Mouse (Mus musculus): Measurements from ENCODE around the gene Sorcs1. TPM values are rescaled to one million over a fixed set of nuclear protein-coding genes. Genes with fewer than 3 reads are reported as not detected.

Sorcs1 gene
- total and polyA plus RNA-seq, 2 experiments from 2014 or later: 15.7 to 26.7 TPM

DNA sequence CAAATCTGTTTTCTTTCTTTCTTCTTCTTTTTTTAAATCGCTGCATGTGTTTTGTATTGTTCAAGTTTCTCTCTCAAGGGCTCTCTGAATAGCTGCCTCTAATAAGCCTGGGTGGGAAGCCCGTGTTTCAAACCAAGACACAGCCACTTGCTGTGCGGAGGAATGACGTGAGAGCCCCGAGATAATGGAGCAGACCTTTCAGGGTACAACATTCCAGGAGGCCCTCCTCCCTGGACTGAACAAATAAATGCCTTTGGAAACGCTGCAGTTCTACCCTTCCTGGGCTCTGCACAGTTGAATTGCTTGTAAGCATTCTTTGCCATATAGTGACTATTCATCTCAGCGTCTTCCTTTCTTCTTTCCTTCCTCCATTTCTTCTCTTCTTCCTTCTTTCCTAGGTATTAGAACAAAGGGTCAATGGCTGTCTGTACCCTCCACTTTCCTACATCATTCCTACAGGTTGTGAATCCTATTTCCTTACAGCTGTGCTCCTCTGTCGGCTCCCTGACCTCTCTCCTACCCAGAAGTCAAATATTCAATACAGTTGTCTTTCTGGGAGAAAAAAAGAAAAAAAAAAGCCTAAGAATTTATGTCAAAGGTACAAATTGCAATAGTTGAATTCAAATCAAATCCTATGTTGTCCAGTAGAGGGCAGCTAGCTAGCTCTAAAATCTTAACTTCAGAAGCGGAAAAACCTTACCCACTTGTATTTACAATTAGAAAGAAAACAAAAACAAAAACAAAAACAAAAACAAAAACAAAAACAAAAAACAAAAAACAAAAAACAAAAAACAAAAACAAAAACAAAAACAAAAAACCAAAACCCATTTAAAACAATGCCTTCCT lies 315.6 kb downstream of the Sorcs1 start:
- H3K4me1 ChIP-seq (ENCODE audit: insufficient read depth, low read length): no peaks in the 10 kb centered on the region
- peak; percentile 58 for TF ChIP-seq CTCF (IDR thresholded peaks at IDR 0.05; ENCODE audit: low read depth)
- 19% methylated on average over 9 of the region's 9 CpGs for WGBS
- H3K27ac ChIP-seq: no peak overlapping the region
- ATAC-seq: no peak
- no peak overlapping the region for H3K4me2 ChIP-seq (ENCODE audit: low read depth, low read length)
- H3K27me3 ChIP-seq (ENCODE audit: insufficient read depth, low read length): no peaks in the 10 kb centered on the region
- no peak overlapping the region for H3K4me3 ChIP-seq (ENCODE audit: low read length)
- H3K9me3 ChIP-seq (ENCODE audit: low read length): no peaks in the 10 kb centered on the region
- H3K36me3 ChIP-seq (ENCODE audit: insufficient read depth, low read length): no peaks in the 10 kb centered on the region
- DNase-seq (ENCODE audit: low spot score): peak; percentile 67
- H3K9ac ChIP-seq (replicated peaks; ENCODE audit: low read length): no peak overlapping the region

DNA sequence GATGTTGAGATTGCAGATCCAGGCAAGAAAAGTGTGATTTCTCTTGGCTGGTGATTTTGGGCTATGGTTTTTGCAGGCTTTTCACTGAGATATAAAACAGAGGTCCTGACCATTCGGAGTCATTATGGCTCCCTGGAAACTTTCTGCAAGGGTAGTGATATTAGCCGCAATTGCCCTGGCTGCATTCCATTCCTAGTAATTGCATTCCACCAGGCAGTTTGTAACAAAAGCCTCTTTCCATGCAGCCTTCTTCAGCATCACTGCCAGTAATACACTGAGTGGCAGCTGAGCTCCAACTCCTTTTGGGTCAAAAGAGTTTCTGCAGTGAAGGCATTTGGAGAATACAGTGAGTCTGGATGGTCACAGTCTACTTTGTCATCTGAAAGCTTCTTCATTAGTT lies 319.9 kb downstream of the Sorcs1 start:
- no peak for ATAC-seq
- no peak for TF ChIP-seq CTCF (IDR thresholded peaks at IDR 0.05; ENCODE audit: low read depth)
- no peaks in the 10 kb centered on the region for H3K36me3 ChIP-seq (ENCODE audit: insufficient read depth, low read length)
- H3K9ac ChIP-seq (replicated peaks; ENCODE audit: low read length): no peak overlapping the region
- no peak overlapping the region for H3K27ac ChIP-seq
- no peaks in the 10 kb centered on the region for H3K9me3 ChIP-seq (ENCODE audit: low read length)
- no peaks in the 10 kb centered on the region for H3K4me1 ChIP-seq (ENCODE audit: insufficient read depth, low read length)
- no peak overlapping the region for H3K4me3 ChIP-seq (ENCODE audit: low read length)
- no peak overlapping the region for H3K4me2 ChIP-seq (ENCODE audit: low read depth, low read length)
- no peak for DNase-seq (ENCODE audit: low spot score)
- H3K27me3 ChIP-seq (ENCODE audit: insufficient read depth, low read length): no peaks in the 10 kb centered on the region
- 25% methylated on average over 2 of the region's 2 CpGs for WGBS

DNA sequence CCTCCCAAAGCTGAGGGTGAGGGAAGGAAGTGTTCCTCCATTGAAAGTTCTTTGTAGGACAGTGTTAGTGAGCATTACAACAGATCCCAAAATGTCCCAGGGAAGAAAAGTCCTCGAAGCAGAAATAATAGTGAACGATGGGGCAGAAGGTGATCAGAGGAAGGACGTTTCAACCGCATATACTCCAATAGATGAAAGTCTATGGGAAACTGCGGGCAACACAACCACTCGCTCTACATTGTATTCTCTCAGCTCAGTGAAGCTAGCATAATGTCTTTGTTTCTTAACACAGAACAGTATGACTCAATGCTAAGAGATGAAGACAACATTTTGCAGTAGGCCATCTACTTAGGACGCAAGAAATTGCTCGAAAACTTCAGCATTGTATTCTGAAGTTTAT lies 339.2 kb downstream of the Sorcs1 start:
- WGBS: 87% methylated on average over 8 of the region's 8 CpGs
- ATAC-seq: no peak
- H3K27ac ChIP-seq: no peak overlapping the region

DNA sequence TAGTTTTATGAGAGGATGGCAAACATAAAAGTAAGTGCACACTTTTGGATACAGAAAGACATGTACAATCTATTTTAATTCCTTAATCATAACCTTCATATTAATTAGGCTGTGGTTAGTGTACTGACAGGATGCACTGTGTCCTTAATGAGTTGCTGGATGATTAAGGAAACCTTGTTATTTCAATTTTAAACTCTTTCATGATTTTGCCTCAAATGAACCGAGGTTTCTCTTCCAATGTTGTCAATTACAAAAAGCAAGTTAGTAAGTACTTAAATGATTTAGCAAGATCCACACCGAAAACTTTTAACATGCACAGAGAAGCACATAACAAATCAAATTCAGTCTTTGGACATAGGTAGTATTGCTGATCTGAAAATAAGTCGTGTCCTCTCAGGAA lies 341.7 kb downstream of the Sorcs1 start:
- no peaks in the 10 kb centered on the region for H3K27me3 ChIP-seq (ENCODE audit: insufficient read depth, low read length)
- 88% methylated on average over 3 of the region's 3 CpGs for WGBS

More for the DNA sequence above, 339.2 kb downstream of the Sorcs1 start:
- Histone ChIP-seq H3K36me3 (ENCODE audit: insufficient read depth, low read length) (no peaks in the 10 kb centered on the region), H3K4me3 (ENCODE audit: low read length) (no peak overlapping the region), H3K27me3 (ENCODE audit: insufficient read depth, low read length) (no peaks in the 10 kb centered on the region), H3K4me2 (ENCODE audit: low read depth, low read length) (no peak overlapping the region), H3K4me1 (ENCODE audit: insufficient read depth, low read length) (no peaks in the 10 kb centered on the region), H3K9me3 (ENCODE audit: low read length) (no peaks in the 10 kb centered on the region), H3K9ac (replicated peaks; ENCODE audit: low read length) (no peak overlapping the region)
- no peak for DNase-seq (ENCODE audit: low spot score)
- TF ChIP-seq CTCF (IDR thresholded peaks at IDR 0.05; ENCODE audit: low read depth): no peak

DNA sequence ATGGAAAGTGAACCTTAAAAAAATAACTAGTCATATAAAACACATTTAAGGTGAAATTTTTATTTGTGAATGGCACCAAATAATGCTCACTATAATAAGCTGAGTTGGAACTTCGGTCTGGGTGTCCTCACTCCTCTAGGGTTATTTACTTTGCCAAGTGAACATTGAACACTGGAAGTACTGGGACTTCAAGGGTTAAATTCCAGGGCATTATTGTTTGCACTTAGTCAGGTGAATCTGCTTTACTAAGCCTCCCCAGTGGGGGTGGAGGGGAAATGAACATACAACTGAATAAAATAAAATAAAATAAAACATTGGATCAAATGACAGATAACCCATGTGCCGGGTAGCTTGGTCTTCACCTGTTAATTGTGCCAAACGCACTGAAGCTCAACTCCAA lies 347.3 kb downstream of the Sorcs1 start:
- H3K27ac ChIP-seq: no peak overlapping the region
- no peak for TF ChIP-seq CTCF (IDR thresholded peaks at IDR 0.05; ENCODE audit: low read depth)
- H3K4me3 ChIP-seq (ENCODE audit: low read length): no peak overlapping the region
- WGBS: 84% methylated on average over 3 of the region's 3 CpGs
- H3K4me2 ChIP-seq (ENCODE audit: low read depth, low read length): no peak overlapping the region
- ATAC-seq (no peak), DNase-seq (ENCODE audit: low spot score) (no peak)
- no peak overlapping the region for H3K9ac ChIP-seq (replicated peaks; ENCODE audit: low read length)
- no peaks in the 10 kb centered on the region for H3K36me3 ChIP-seq (ENCODE audit: insufficient read depth, low read length)
- H3K27me3 ChIP-seq (ENCODE audit: insufficient read depth, low read length): no peaks in the 10 kb centered on the region
- H3K9me3 ChIP-seq (ENCODE audit: low read length): no peaks in the 10 kb centered on the region
- H3K4me1 ChIP-seq (ENCODE audit: insufficient read depth, low read length): no peaks in the 10 kb centered on the region

More for the DNA sequence above, 341.7 kb downstream of the Sorcs1 start:
- Histone ChIP-seq H3K9me3 (ENCODE audit: low read length) (no peaks in the 10 kb centered on the region), H3K4me3 (ENCODE audit: low read length) (no peak overlapping the region), H3K9ac (replicated peaks; ENCODE audit: low read length) (no peak overlapping the region), H3K4me1 (ENCODE audit: insufficient read depth, low read length) (no peaks in the 10 kb centered on the region), H3K27ac (no peak overlapping the region), H3K4me2 (ENCODE audit: low read depth, low read length) (no peak overlapping the region), H3K36me3 (ENCODE audit: insufficient read depth, low read length) (no peaks in the 10 kb centered on the region)
- ATAC-seq (no peak), DNase-seq (ENCODE audit: low spot score) (no peak)
- no peak for TF ChIP-seq CTCF (IDR thresholded peaks at IDR 0.05; ENCODE audit: low read depth)

DNA sequence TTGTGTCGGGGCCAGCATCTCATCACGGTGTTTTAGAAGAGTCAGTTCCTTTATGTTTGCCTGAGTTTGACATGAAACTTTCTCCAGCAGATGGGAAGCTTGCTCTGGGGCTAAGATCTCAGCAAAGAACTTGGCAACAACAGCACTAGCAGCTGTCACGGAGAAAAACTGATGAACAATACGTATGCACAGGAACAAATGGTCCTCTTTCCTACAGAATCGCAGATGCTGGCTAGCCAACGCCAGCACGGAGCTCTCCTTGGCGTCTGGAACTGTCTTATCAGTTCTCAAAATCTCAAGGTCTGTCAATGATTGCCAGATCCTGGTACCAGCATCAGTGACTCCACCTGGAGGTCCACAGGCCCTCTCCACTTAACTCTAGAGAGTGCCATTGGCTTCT lies 350.6 kb downstream of the Sorcs1 start:
- Histone ChIP-seq H3K4me2 (ENCODE audit: low read depth, low read length) (no peak overlapping the region), H3K27me3 (ENCODE audit: insufficient read depth, low read length) (no peaks in the 10 kb centered on the region), H3K4me1 (ENCODE audit: insufficient read depth, low read length) (0 out of 2 replicates have a peak, but pooled peaks cover 6% of the 10 kb centered on the region), H3K27ac (no peak overlapping the region), H3K9me3 (ENCODE audit: low read length) (no peaks in the 10 kb centered on the region), H3K36me3 (ENCODE audit: insufficient read depth, low read length) (no peaks in the 10 kb centered on the region), H3K4me3 (ENCODE audit: low read length) (no peak overlapping the region), H3K9ac (replicated peaks; ENCODE audit: low read length) (no peak overlapping the region)
- WGBS: 50% methylated on average over 8 of the region's 8 CpGs
- ATAC-seq: peak; percentile 38; the same call in 1 of the 2 replicates
- peak; percentile 71 for DNase-seq (ENCODE audit: low spot score)
- TF ChIP-seq CTCF (IDR thresholded peaks at IDR 0.05; ENCODE audit: low read depth): no peak

DNA sequence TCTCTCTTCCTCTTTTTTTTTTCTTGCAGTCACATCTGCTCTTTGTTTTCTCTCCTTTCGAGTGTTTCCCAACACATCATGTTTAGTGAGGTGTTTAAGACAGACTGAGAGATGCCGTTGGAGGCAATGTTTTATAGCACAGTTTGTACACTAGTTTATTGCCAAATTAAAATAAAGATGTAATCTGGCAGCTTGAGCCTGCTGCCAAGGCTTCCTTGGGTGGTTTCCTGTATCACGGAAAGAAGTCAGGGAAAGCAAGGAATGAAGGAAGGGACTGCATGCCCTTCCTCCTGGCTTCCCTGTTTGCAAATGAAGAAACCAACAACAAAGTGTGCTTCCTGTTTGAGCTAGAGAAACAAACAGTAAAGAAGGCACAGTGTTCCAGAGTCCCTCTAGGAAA lies 352.3 kb downstream of the Sorcs1 start:
- DNase-seq (ENCODE audit: low spot score): no peak
- H3K36me3 ChIP-seq (ENCODE audit: insufficient read depth, low read length): no peaks in the 10 kb centered on the region
- H3K27me3 ChIP-seq (ENCODE audit: insufficient read depth, low read length): no peaks in the 10 kb centered on the region
- TF ChIP-seq CTCF (IDR thresholded peaks at IDR 0.05; ENCODE audit: low read depth): no peak
- no peak overlapping the region for H3K27ac ChIP-seq
- H3K4me2 ChIP-seq (ENCODE audit: low read depth, low read length): no peak overlapping the region
- no peak overlapping the region for H3K9ac ChIP-seq (replicated peaks; ENCODE audit: low read length)
- 36% methylated on average over 3 of the region's 3 CpGs for WGBS
- H3K9me3 ChIP-seq (ENCODE audit: low read length): no peaks in the 10 kb centered on the region
- H3K4me1 ChIP-seq (ENCODE audit: insufficient read depth, low read length): 0 out of 2 replicates have a peak, but pooled peaks cover 6% of the 10 kb centered on the region
- no peak overlapping the region for H3K4me3 ChIP-seq (ENCODE audit: low read length)
- no peak for ATAC-seq
